Mouse (Mus musculus) testis, adult 2 months (tissue): ENCODE measurements around the gene Krt86.

Experiments
- CTCF ChIP-seq: fragments of 200-500 bp; IDR thresholded peaks from 2 replicates; pipeline ENCODE4 v1.5.1; 2012; ENCODE audit warnings: low read depth, mild to moderate bottlenecking, inconsistent platforms, low read length, moderate library complexity; ENCODE audit not compliant: control insufficient read depth, insufficient read depth, insufficient replicate concordance
- POLR2A ChIP-seq: fragments of 200-500 bp; IDR thresholded peaks from 2 replicates; pipeline ENCODE4 v1.6.1; 2012; ENCODE audit warnings: low read depth, mild to moderate bottlenecking, inconsistent platforms, low read length, moderate library complexity; ENCODE audit not compliant: control insufficient read depth

DNA sequence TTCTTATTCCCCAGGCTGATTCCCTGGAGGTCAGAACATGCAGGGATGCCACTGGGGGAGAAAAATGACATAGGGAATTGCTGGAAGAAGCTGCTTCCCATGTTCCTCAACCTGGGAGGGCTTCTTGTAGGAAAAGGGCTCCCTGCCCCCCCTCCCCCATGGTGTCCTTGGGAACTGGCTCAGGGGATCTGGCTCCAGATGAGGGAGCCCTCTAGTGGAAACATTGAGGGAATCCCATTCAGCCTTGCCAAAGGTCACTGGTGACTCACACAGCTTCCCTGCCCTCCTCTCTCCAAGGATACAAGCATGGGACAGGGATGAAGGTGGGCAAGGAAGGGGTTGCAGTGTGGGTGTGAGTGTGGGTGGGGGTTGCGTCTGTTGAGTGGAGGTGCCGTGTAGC, 23.9 kb downstream of the Krt86 start:
- TF ChIP-seq CTCF (no peak), POLR2A (no peak)
